Mouse (Mus musculus) erythroblast, embryonic 14.5 days (primary cell): Measurements from ENCODE around the gene Fam20b. TPM values are rescaled to one million over a fixed set of nuclear protein-coding genes. Genes with fewer than 3 reads are reported as not detected.

Source experiments
- H3K27me3 ChIP-seq: 2 replicates; pipeline ENCODE4 v1.6.1; 2012; ENCODE audit warnings: inconsistent platforms; ENCODE audit not compliant: control insufficient read depth
- H3K36me3 ChIP-seq: 2 replicates; pipeline ENCODE4 v1.6.1; 2012; ENCODE audit warnings: mild to moderate bottlenecking, inconsistent platforms; ENCODE audit not compliant: control insufficient read depth
- H3K4me1 ChIP-seq: 2 replicates; pipeline ENCODE4 v1.6.1; 2012; ENCODE audit warnings: inconsistent platforms; ENCODE audit not compliant: control insufficient read depth
- H3K4me3 ChIP-seq: replicated peaks from 2 replicates; pipeline ENCODE3; 2012; ENCODE audit warnings: moderate library complexity, mild to moderate bottlenecking, inconsistent platforms
- H3K9me3 ChIP-seq: 2 replicates; pipeline ENCODE4 v1.6.1; 2012; ENCODE audit warnings: low read length, inconsistent platforms, mixed read lengths; ENCODE audit not compliant: control insufficient read depth
- GATA1 ChIP-seq: IDR thresholded peaks from 2 replicates; pipeline ENCODE4 v1.6.1; 2012; ENCODE audit warnings: low read length, inconsistent platforms, mixed read lengths
- TAL1 ChIP-seq: IDR thresholded peaks from 3 replicates; pipeline ENCODE4 v1.6.1; 2012; ENCODE audit warnings: low read length, inconsistent platforms, mixed read lengths
- polyA plus RNA-seq: library from polyadenylated mRNA; stranded (reverse); fragments of >175 nt; gene quantifications from 2 replicates; pipeline ENCODE4 v1.2.3, GENCODE M21; 2012

Gene Fam20b
- polyA plus RNA-seq, 1 experiment, result 0.60 TPM

DNA sequence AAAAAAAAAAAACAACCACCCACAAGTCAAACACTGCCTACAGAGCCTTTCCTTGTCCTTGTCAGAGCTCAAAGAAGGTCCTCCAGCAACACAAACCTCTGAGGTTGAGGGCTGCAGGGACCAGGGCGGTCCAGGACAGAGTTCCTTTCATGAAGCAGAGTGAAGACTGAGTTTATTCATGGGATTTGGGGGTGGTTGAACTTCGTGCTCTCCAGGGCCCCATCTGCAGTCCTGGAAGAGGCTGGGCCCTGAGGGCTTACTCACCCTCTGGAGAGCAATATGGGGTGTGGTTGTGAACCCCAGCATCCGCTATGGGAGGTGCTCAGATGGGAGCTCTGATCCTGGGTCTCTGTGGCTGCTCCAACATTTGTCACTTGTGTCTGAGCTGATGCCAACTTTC lies 15.1 kb upstream of the Fam20b start:
- no peak overlapping the region for H3K4me3 ChIP-seq
- TF ChIP-seq TAL1 (no peak), GATA1 (no peak)
- H3K9me3 ChIP-seq, result no peaks in the 10 kb centered on the region
- H3K36me3 ChIP-seq, result no peaks in the 10 kb centered on the region
- H3K27me3 ChIP-seq, result no peaks in the 10 kb centered on the region; the same call in 1 of the 2 replicates
- peaks cover 38% of the 10 kb centered on the region for H3K4me1 ChIP-seq

DNA sequence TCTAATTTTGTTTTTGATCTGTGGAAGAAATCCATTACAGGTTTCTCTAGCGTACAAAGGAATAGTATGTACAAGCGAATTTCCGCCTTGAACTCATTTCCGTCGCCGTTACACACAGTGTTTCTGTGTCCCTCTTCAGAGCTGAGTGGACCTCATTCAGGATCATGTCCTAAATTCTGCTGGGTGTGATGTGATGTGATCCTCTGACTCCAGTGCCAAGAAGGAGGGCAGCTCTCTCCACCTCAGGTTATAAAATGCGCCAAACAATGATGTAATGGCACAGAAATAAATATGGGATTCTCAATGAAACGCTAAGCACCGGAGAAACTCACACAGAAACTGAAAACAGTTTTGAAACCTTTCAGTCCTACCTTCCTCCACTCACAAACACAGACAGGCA lies 14.7 kb upstream of the Fam20b start:
- Histone ChIP-seq H3K36me3 (no peaks in the 10 kb centered on the region), H3K27me3 (no peaks in the 10 kb centered on the region; the same call in 1 of the 2 replicates)
- no peak for TF ChIP-seq GATA1
- TF ChIP-seq TAL1, result no peak

DNA sequence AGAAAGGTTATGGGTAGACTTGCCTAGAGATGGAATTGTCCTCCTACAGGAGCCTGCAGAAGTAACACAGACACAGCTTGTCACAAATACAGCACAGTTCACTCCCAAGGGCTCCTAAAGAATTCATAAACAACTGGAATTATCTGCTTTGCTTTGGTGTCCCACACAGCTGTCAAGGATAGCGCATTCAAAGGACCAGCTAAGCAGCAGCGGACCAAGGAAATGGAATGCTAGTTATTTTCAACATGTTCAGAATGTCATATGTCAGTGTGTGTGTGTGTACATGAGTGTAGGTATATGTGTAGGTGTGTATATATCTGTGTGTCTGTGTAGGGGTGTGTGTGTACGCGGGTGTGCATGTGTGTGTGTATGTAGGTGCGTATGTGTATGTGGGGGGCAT lies 14.1 kb upstream of the Fam20b start:
- TF ChIP-seq TAL1 (no peak), GATA1 (no peak)
- no peak overlapping the region for H3K4me3 ChIP-seq
- H3K4me1 ChIP-seq, result peaks cover 36% of the 10 kb centered on the region
- H3K36me3 ChIP-seq, result no peaks in the 10 kb centered on the region
- no peaks in the 10 kb centered on the region for H3K9me3 ChIP-seq
- no peaks in the 10 kb centered on the region; the same call in 1 of the 2 replicates for H3K27me3 ChIP-seq

More for the DNA sequence above, 14.7 kb upstream of the Fam20b start:
- Histone ChIP-seq H3K9me3 (no peaks in the 10 kb centered on the region), H3K4me1 (peaks cover 36% of the 10 kb centered on the region), H3K4me3 (no peak overlapping the region)

DNA sequence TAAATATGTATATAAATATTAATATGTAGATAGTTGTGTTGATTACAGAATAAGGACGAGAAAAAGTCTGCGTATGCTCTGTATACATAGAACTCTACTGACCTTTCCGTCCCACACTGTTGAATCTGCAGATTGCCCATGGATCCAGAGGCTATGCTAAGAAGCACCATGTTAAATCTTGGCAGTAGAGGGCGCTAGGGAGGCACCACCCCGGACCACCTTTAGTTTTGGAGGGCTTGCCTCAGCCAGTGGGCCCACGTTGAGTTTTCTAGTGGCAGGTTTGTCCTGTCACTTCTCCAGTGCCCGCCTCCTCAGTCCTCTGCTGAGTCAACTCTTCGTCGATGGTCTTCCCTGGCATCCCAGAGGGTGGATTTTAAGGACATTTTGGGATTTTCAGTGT lies 11.9 kb upstream of the Fam20b start:
- Histone ChIP-seq H3K36me3 (no peaks in the 10 kb centered on the region), H3K4me1 (peaks cover 25% of the 10 kb centered on the region), H3K9me3 (no peaks in the 10 kb centered on the region), H3K27me3 (no peaks in the 10 kb centered on the region; the same call in 1 of the 2 replicates), H3K4me3 (no peak overlapping the region)
- TF ChIP-seq GATA1 (no peak), TAL1 (no peak)

DNA sequence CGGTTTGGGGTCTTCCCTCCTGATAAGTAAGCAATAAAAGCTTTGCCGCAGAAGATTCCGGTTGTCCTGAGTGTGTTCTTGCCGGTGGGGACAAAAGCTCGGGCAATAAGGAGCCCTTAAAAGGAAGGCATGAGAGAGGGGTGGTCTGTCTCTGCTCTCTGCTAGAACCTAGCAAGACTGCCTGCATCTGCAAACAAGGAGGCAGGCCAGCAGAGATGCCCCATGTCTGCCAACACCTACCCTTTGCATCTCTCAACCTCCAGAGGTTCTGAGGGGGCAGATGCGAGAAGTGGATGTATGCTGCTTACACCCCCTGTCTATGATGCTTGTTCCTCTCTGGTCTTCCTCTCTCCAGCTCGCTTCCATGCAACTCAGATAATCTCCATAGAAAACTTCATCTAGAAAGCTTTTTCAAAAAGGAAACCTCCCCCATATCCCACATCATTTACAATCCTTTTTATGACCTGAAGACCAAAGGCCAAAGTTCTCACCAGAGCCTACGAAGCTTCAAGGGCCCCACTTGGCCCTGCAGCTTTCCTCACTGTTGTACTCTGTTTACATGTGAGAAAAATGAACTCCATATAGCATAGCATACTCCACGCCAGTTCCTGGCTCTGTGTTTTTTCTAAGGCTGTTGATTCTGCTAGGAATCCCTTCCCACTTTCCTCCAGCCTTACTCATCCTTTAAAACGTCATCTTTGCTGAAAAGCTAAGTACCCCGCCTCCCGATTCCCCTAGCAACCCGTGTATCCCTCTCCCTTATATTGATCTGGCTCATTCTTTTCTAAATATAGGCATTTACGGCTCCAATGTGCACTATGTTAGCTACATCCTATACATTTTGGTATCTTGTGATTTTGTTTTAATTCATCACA lies 8.6 kb upstream of the Fam20b start:
- no peak overlapping the region for H3K4me3 ChIP-seq
- H3K4me1 ChIP-seq, result peaks cover 9% of the 10 kb centered on the region
- peaks cover 2% of the 10 kb centered on the region; the same call in 1 of the 2 replicates for H3K27me3 ChIP-seq
- H3K36me3 ChIP-seq, result no peaks in the 10 kb centered on the region
- H3K9me3 ChIP-seq, result no peaks in the 10 kb centered on the region
- TF ChIP-seq TAL1 (no peak), GATA1 (no peak)

DNA sequence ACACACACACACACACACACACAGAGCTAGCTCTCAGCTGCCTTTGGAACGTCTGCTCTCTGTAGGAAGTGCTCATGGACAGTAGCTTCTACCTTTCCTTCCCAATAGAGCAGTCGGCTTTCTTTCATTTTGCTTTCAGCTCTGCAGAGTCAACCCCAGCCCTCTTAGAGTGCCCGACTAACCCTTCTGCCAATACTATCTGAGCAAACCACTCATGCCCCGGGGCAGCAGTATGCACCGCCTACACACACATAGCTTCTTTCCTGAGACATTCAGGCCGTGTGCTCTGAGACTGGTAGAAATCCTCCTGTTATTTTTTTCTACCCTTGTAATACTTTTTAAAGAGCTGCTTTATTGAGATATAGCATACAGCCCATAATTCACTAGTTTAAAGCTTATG lies 3.2 kb upstream of the Fam20b start:
- Histone ChIP-seq H3K4me3 (no peak overlapping the region), H3K9me3 (no peaks in the 10 kb centered on the region), H3K36me3 (no peaks in the 10 kb centered on the region), H3K27me3 (0 out of 2 replicates have a peak, but pooled peaks cover 2% of the 10 kb centered on the region), H3K4me1 (peaks cover 46% of the 10 kb centered on the region)
- TF ChIP-seq TAL1 (no peak), GATA1 (no peak)

DNA sequence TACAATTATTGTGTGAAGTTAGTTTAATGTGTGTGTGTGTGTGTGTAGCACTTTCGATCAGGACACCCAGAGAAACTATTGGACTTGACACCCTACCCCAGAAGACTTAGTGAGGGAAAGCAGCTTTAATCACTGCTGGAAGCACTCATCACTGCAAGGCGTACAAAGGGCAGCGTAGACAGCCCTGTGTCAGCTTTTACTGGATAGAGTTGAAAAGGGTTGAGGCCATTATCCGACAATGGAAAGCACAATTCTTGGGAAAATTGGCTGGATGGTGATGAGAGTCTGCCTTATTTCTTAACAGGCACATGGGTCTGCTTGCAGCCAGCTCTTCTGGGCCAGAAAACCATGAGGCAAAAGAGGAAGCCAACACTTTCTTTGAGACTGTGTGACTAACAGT lies 1.2 kb upstream of the Fam20b start:
- H3K4me1 ChIP-seq, result peaks cover 55% of the 10 kb centered on the region

DNA sequence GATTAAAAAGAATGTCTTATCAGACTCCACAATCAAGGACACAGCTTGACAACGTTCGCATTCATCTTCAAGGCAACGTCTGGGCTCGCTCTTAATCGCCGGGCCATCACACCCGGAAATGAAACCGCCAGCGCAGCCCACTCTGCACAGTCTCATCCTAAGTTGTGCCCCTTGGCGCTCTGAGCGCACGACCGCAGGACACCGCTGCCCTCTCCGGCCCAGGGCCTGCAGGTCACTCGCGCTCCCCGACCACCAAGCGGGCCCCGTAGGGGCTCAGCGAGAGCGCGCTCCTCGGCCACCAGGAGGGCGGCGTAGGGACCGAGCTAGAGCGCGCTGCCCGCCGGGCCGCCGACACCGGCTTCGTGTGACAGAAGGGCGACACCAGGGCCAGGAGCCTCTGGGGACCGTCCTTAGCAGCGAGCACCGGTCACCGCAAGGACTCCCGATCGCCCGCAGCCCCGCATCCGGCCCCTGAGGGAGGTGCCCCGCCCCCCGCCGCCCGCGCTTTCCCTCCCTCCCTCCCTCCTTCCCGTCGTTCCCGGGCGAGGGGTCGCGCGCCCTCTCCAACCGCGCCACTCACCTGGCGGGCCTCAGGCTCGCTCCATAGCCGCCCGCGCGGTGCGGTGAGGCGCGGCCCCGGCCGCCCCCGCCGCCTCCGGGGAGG lies 468 bp downstream of the Fam20b start:
- TF ChIP-seq GATA1, result peak; percentile 77
- TF ChIP-seq TAL1, result no peak
- Histone ChIP-seq H3K36me3 (peaks cover 20% of the 10 kb centered on the region), H3K4me1 (peaks cover 55% of the 10 kb centered on the region), H3K4me3 (peak overlapping the region; percentile 93), H3K27me3 (no peaks in the 10 kb centered on the region), H3K9me3 (no peaks in the 10 kb centered on the region)

More for the DNA sequence above, 1.2 kb upstream of the Fam20b start:
- TF ChIP-seq GATA1, result no peak
- no peak for TF ChIP-seq TAL1
- Histone ChIP-seq H3K9me3 (no peaks in the 10 kb centered on the region), H3K4me3 (no peak overlapping the region), H3K27me3 (0 out of 2 replicates have a peak, but pooled peaks cover 2% of the 10 kb centered on the region), H3K36me3 (peaks cover 12% of the 10 kb centered on the region)

DNA sequence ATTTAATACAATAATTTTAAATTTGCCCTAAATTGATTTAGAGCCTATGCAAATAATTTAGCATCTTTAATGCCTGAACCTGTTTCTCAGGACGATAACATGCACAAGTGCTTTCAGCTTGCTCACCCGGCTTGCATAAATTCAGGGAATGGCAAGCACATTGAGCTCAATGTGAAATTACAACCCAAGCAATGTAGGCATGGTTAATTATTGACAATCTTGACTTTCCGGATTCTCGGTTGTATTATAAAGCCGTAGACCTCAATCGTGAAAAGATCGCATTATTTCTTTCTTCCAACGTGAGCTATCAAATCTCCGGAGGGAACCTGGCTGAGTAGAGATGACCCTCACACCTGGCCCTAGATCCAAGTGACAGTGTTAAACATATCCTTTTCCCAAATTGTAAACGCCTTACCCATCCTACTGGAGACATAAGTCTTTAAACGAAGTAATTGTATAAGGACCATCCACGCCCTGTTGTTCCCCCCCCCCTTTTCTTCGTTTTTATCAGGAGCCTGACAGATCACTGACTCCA lies 1.1 kb downstream of the Fam20b start:
- Histone ChIP-seq H3K36me3 (peaks cover 20% of the 10 kb centered on the region), H3K9me3 (no peaks in the 10 kb centered on the region), H3K4me1 (peaks cover 54% of the 10 kb centered on the region), H3K27me3 (no peaks in the 10 kb centered on the region), H3K4me3 (peak overlapping the region; percentile 93)
- TF ChIP-seq TAL1 (no peak), GATA1 (no peak)
